Mouse (Mus musculus) CH12.LX (cell line): ENCODE measurements around the gene Golga4. TPM values are rescaled to one million over a fixed set of nuclear protein-coding genes. Genes with fewer than 3 reads are reported as not detected.
A peak's percentile ranks its signal among the peaks of the same experiment; 100 is the strongest.

Experiments used
- DNase-seq: peaks from one replicate; pipeline ENCODE4 v3.0.0-alpha.2; 2013; ENCODE audit errors: extremely low read depth
- H3K27ac ChIP-seq: 2 replicates; pipeline ENCODE4 v1.5.1; 2012; ENCODE audit warnings: low read depth, mild to moderate bottlenecking, control low read depth, moderate library complexity; ENCODE audit not compliant: insufficient read depth
- H3K27me3 ChIP-seq: replicated peaks from 2 replicates; pipeline ENCODE3; 2012; ENCODE audit warnings: inconsistent platforms
- H3K36me3 ChIP-seq, 2 experiments: replicated peaks in 1 of 2; 2 replicates each; pipeline versions ENCODE3 to v1.6.1; 2012; ENCODE audit warnings: inconsistent platforms in 1 of 2, low read length in 1 of 2, mild to moderate bottlenecking in 1 of 2, mixed read lengths in 1 of 2, moderate library complexity in 1 of 2; ENCODE audit not compliant: control insufficient read depth in 1 of 2, insufficient read depth in 1 of 2
- H3K4me1 ChIP-seq, 2 experiments: 2 replicates each; pipeline ENCODE4 v1.6.1; 2012; ENCODE audit warnings: inconsistent platforms in 1 of 2, moderate library complexity in 1 of 2; ENCODE audit not compliant: insufficient read depth in 2 of 2, control insufficient read depth in 1 of 2
- H3K4me2 ChIP-seq: 2 replicates; pipeline ENCODE4 v1.6.1; 2012; ENCODE audit warnings: low read depth, mild to moderate bottlenecking, control low read depth; ENCODE audit not compliant: poor library complexity, insufficient read depth, severe bottlenecking
- H3K4me3 ChIP-seq, 3 experiments: fragments of 150-350 bp in 1 of 3; sonication (generic) in 1 of 3; replicated peaks in 1 of 3; 2 replicates each; pipeline versions ENCODE3 to v1.5.1; 2011 to 2012; ENCODE audit warnings: low read depth in 2 of 3, low read length in 2 of 3, mild to moderate bottlenecking in 2 of 3, moderate library complexity in 2 of 3, control low read depth in 1 of 3, improper control_type of control experiment in 1 of 3, inconsistent platforms in 1 of 3, mixed read lengths in 1 of 3; ENCODE audit not compliant: poor library complexity in 1 of 3
- H3K79me2 ChIP-seq: replicated peaks from 2 replicates; pipeline ENCODE4 v1.6.1; 2012; ENCODE audit warnings: mild to moderate bottlenecking, moderate library complexity; ENCODE audit not compliant: control insufficient read depth, poor library complexity, insufficient read depth, severe bottlenecking; ENCODE audit errors: extremely low read depth
- H3K9ac ChIP-seq: 2 replicates; pipeline ENCODE4 v1.6.1; 2012; ENCODE audit warnings: low read depth, mild to moderate bottlenecking, control low read depth, moderate library complexity; ENCODE audit not compliant: insufficient read depth
- H3K9me3 ChIP-seq: replicated peaks from 2 replicates; pipeline ENCODE3; 2012; ENCODE audit warnings: low read length, inconsistent platforms, mixed read lengths
- CHD1 ChIP-seq: IDR thresholded peaks from 2 replicates; pipeline ENCODE4 v1.6.1; 2012; ENCODE audit warnings: low read depth, low read length, improper control_type of control experiment, inconsistent platforms
- CHD2 ChIP-seq: IDR thresholded peaks from 2 replicates; pipeline ENCODE4 v1.6.1; 2011; ENCODE audit warnings: low read length, improper control_type of control experiment
- CTCF ChIP-seq, 2 experiments: IDR thresholded peaks in 1 of 2; conservative IDR thresholded peaks in 1 of 2; 2 replicates each; pipeline ENCODE4 v1.5.1; 2011 to 2012; ENCODE audit warnings: low read depth in 2 of 2, low read length in 2 of 2, improper control_type of control experiment in 1 of 2, inconsistent platforms in 1 of 2, mild to moderate bottlenecking in 1 of 2, moderate library complexity in 1 of 2
- E2F4 ChIP-seq: IDR thresholded peaks from 2 replicates; pipeline ENCODE4 v1.6.1; 2011; ENCODE audit warnings: low read depth, low read length, improper control_type of control experiment; ENCODE audit not compliant: insufficient replicate concordance
- EP300 ChIP-seq: IDR thresholded peaks from 2 replicates; pipeline ENCODE4 v1.6.1; 2011; ENCODE audit warnings: low read length, improper control_type of control experiment
- GABPA ChIP-seq: IDR thresholded peaks from 2 replicates; pipeline ENCODE4 v1.6.1; 2012; ENCODE audit warnings: low read depth, low read length, improper control_type of control experiment, inconsistent platforms; ENCODE audit not compliant: insufficient replicate concordance
- IRF4 ChIP-seq: IDR thresholded peaks from 2 replicates; pipeline ENCODE4 v1.6.1; 2014; ENCODE audit warnings: low read depth, mild to moderate bottlenecking, inconsistent platforms, low read length, improper control_type of control experiment
- MAX ChIP-seq: IDR thresholded peaks from 2 replicates; pipeline ENCODE4 v1.6.1; 2011; ENCODE audit warnings: low read length, improper control_type of control experiment
- PAX5 ChIP-seq: IDR thresholded peaks from 2 replicates; pipeline ENCODE4 v1.6.1; 2012; ENCODE audit warnings: low read length, inconsistent platforms, mixed read lengths
- POLR2AphosphoS2 ChIP-seq: IDR thresholded peaks from 2 replicates; pipeline ENCODE4 v1.6.1; 2011; ENCODE audit warnings: low read depth, low read length, improper control_type of control experiment
- RAD21 ChIP-seq: IDR thresholded peaks from 2 replicates; pipeline ENCODE4 v1.6.1; 2011; ENCODE audit warnings: low read depth, mild to moderate bottlenecking, low read length, improper control_type of control experiment, moderate library complexity
- SMC3 ChIP-seq: IDR thresholded peaks from 2 replicates; pipeline ENCODE4 v1.6.1; 2011; ENCODE audit warnings: low read depth, low read length, improper control_type of control experiment
- TBP ChIP-seq: conservative IDR thresholded peaks from 2 replicates; pipeline ENCODE4 v1.6.1; 2011; ENCODE audit warnings: low read depth, low read length, improper control_type of control experiment
- UBTF ChIP-seq: IDR thresholded peaks from 2 replicates; pipeline ENCODE4 v1.6.1; 2012; ENCODE audit warnings: low read depth, mild to moderate bottlenecking, inconsistent platforms, low read length, improper control_type of control experiment, moderate library complexity
- dilution Hi-C: fragments of 300-500 bp; cut with MboI; formaldehyde crosslinking; loops from 2 replicates; pipeline ENCODE4 v1.14.3; 2020; ENCODE audit warnings: low sequenced_read_pairs; ENCODE audit not compliant: extremely low pct_unique_long_range_greater_than_20kb, extremely low pct_ligation_motif_present
- in situ Hi-C: fragments of 300-500 bp; cut with MboI; formaldehyde crosslinking; loops from 3 replicates; pipeline ENCODE4 v1.14.3; 2019; ENCODE audit warnings: low sequenced_read_pairs, low pct_ligation_motif_present, low pct_unique_long_range_greater_than_20kb, mixed read lengths
- polyA plus RNA-seq: library from polyadenylated mRNA; unstranded; fragments of >175 nt; gene quantifications from 2 replicates; pipeline ENCODE4 v1.2.1, GENCODE M21; 2012; ENCODE audit warnings: low read depth; ENCODE audit not compliant: insufficient read length
- total RNA-seq, 2 experiments: library from RNA; depleted of rRNA; stranded (reverse); fragments of 300-350 nt in 1 of 2; fragments of >200 nt in 1 of 2; gene quantifications; 2 replicates each; pipeline ENCODE4 v1.2.3; 2012 to 2014

Golga4 gene
- total and polyA plus RNA-seq, 3 experiments = 23.7 to 37.2 (median 33.1) TPM

- peaks cover 0 to 3% of the 10 kb centered on the region in 2 experiments; a peak in 2 of 4 replicates for H3K4me1 ChIP-seq
- no peak for DNase-seq
- in situ Hi-C loops = loop anchor here (25.0 kb wide), 1 partner anchor 425 kb away; no protein-coding TSS in a partner anchor
- H3K27me3 ChIP-seq = no peaks in the 10 kb centered on the region
- TF ChIP-seq MAX = no peak
- TF ChIP-seq GABPA = no peak
- TF ChIP-seq SMC3 = no peak
- no peak for TF ChIP-seq CHD2
- TF ChIP-seq E2F4 = no peak
- TF ChIP-seq PAX5 = no peak
- TF ChIP-seq UBTF = no peak
- TF ChIP-seq EP300 = no peak
- TF ChIP-seq RAD21 = no peak
- TF ChIP-seq CHD1 = no peak
- TF ChIP-seq POLR2AphosphoS2 = no peak
- no peaks in the 10 kb centered on the region for H3K79me2 ChIP-seq
- no peak overlapping the region for H3K4me3 ChIP-seq
- no peaks in the 10 kb centered on the region for H3K9me3 ChIP-seq
- H3K36me3 ChIP-seq = no peaks in the 10 kb centered on the region
- H3K9ac ChIP-seq = no peak overlapping the region
- no peak overlapping the region for H3K27ac ChIP-seq
- H3K4me2 ChIP-seq = no peak overlapping the region
- dilution Hi-C loops = no loop called here
Observed at GRCm38 (mm10) chr9:118487636-118488035, 18.4 kb upstream of the Golga4 start.

- no peak overlapping the region for H3K4me3 ChIP-seq
- no peak for TF ChIP-seq IRF4
- peak in 1 of 2 experiments; percentile 32; a peak in 1 of 4 replicates for TF ChIP-seq CTCF (conservative IDR thresholded peaks at IDR 0.05 in 1 of 2, IDR thresholded peaks at IDR 0.05 in 1 of 2; ENCODE audit: low read depth in 2 of 2, low read length in 2 of 2)
- TF ChIP-seq TBP = no peak
- TF ChIP-seq, all 38 proteins: peak for 1
- in situ Hi-C loops = loop anchor here (25.0 kb wide), 1 partner anchor 426 kb away; no protein-coding TSS in a partner anchor
- Histone ChIP-seq H3K4me1 (peaks cover 0 to 3% of the 10 kb centered on the region in 2 experiments; a peak in 2 of 4 replicates), H3K9ac (no peak overlapping the region), H3K9me3 (no peaks in the 10 kb centered on the region), H3K36me3 (no peaks in the 10 kb centered on the region), H3K4me2 (no peak overlapping the region), H3K27ac (no peak overlapping the region), H3K27me3 (no peaks in the 10 kb centered on the region), H3K79me2 (no peaks in the 10 kb centered on the region)
- DNase-seq = no peak
- dilution Hi-C loops = no loop called here
Observed at GRCm38 (mm10) chr9:118488138-118488895, 17.8 kb upstream of the Golga4 start.
